Mouse (Mus musculus) bone marrow, adult 2 months (tissue): ENCODE measurements around the gene Upp2. TPM values are rescaled to one million over a fixed set of nuclear protein-coding genes. Genes with fewer than 3 reads are reported as not detected.

Experiments
- H3K27ac ChIP-seq: fragments of 200-500 bp; 2 replicates; pipeline ENCODE4 v1.5.1; 2012; ENCODE audit warnings: low read depth, mild to moderate bottlenecking, control low read depth, inconsistent platforms, low read length; ENCODE audit not compliant: control insufficient read depth, poor library complexity, insufficient read depth
- H3K4me1 ChIP-seq: fragments of 200-500 bp; 2 replicates; pipeline ENCODE4 v1.6.1; 2011; ENCODE audit warnings: low read length; ENCODE audit not compliant: control insufficient read depth, insufficient read depth
- H3K4me3 ChIP-seq: fragments of 200-500 bp; replicated peaks from 2 replicates; pipeline ENCODE3; 2011; ENCODE audit warnings: mild to moderate bottlenecking, low read depth, low read length, control low read depth; ENCODE audit not compliant: control insufficient read depth
- CTCF ChIP-seq: fragments of 200-500 bp; IDR thresholded peaks from 2 replicates; pipeline ENCODE4 v1.5.1; 2011; ENCODE audit warnings: low read length, control low read depth; ENCODE audit not compliant: control insufficient read depth, insufficient read depth
- POLR2A ChIP-seq: fragments of 200-500 bp; IDR thresholded peaks from 2 replicates; pipeline ENCODE4 v1.6.1; 2011; ENCODE audit warnings: low read depth, mild to moderate bottlenecking, control low read depth, low read length, borderline replicate concordance; ENCODE audit not compliant: control insufficient read depth
- WGBS: fragments of 180-500 bp; shearing (Covaris S2); methylation state at CpG from one replicate; pipeline ENCODE4 v1.1.7; 2018; 5-methylcytosine and 5-hydroxymethylcytosine counted together
- polyA plus RNA-seq: library from polyadenylated mRNA; stranded (reverse); fragments of >200 nt; gene quantifications from 2 replicates; pipeline ENCODE4 v1.2.4, GENCODE M21; 2011; ENCODE audit warnings: low replicate concordance; ENCODE audit not compliant: missing spikeins, insufficient read depth, insufficient read length

The Upp2 gene
- polyA plus RNA-seq, 1 experiment = 3.1 TPM

DNA sequence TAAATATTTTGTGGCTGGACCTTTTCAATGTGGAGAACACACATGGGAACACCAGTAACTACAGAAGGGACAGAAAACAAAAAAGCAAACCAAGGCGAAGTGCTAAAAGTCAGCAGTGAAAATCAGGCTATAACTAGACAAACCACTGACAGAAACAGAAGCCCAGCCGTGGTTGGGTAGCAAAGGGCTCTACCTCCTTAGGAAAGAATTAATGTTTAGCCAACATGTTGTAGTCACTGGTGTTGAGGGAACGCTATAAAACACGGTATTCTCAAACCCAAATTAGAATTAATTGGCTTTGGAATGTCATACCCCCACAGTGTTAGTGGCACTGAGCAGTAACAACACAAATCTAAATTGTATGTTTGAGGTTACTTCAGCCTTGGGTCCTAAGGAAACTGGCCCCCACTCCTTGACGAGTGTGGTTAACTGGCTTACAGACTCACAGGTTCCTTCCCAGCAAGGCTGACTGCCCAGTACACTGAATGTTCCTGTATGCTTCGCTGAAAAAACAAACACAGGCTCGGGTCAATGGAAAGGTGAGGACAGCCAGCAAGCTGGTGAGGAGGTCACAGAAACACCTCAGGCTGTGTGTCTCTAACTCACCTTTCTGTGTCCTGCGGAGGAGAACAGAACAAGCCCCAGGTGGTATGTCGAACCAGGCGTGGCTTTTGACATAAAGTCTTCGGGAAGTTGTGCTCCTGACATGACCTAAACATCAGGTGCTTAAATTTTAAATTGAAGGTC lies 180.6 kb downstream of the Upp2 start:
- no peak overlapping the region for H3K4me3 ChIP-seq
- WGBS = 60% methylated on average over 11 of the region's 11 CpGs
- TF ChIP-seq CTCF (no peak), POLR2A (no peak)
- H3K27ac ChIP-seq = no peak overlapping the region
- H3K4me1 ChIP-seq = no peaks in the 10 kb centered on the region

DNA sequence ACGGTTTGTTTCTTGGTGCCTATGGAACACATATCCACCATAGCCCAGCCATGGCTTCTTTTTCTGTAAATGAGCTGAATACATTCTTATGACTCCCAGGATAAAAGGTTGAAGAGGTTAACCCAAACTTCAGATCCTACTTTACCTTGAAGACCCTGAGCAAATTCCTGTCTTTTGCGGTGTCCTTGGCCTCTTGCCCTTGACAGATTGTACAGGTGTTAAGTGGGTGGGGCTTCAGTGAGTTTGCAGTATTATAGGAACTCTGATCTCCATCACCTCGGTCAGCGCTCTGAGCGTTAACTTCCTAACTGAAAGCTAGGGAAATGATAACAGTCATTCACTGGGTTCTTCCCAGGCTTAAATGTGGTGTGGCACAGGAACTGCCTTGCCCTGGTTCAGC lies 181.2 kb downstream of the Upp2 start:
- H3K27ac ChIP-seq = no peak overlapping the region
- H3K4me1 ChIP-seq = no peaks in the 10 kb centered on the region
- H3K4me3 ChIP-seq = no peak overlapping the region
- TF ChIP-seq POLR2A (no peak), CTCF (no peak)
- WGBS = 80% methylated on average over 5 of the region's 5 CpGs

DNA sequence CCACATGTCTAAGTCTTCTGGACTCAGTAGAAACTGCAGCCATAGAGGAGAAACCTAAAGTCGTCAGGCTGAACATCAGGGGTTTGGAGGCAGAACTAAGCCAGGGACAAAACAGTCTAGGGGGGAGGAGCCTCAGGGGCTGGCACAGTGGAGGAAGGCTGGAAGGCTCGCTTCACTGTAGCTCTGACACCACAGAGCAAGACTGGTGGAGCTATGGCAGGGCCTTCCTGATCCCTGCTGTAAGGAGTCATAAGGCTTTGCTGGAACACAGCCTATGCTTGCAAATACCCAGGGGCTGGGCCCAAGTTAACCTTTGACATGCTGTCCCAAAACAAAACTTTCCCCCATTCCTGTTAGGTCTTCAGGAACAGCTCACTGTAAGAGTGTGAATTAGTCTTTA lies 185.8 kb downstream of the Upp2 start:
- TF ChIP-seq CTCF (no peak), POLR2A (no peak)
- no peak overlapping the region for H3K4me3 ChIP-seq
- 62% methylated on average over 2 of the region's 2 CpGs for WGBS
- no peaks in the 10 kb centered on the region for H3K4me1 ChIP-seq
- no peak overlapping the region for H3K27ac ChIP-seq

DNA sequence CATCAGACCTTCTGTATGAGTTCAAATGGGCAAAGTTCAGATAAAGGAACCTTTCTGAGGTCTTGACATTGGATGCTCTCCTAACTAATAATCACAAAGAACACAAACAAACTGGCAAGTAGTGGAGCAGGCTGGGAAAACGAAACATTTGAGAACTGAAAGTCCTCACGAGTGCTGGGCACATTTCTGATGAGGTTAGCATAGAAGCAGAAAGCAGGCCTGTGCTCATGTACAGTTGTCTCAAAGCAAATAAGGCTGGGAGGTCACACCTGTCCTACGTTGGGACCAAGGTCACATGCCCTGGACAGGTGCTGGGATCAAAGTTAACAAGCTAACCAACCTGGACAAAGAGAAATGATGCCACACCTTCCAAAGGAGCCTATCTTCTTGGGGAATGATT lies 187.6 kb downstream of the Upp2 start:
- no peak for TF ChIP-seq POLR2A
- TF ChIP-seq CTCF = no peak
- H3K4me1 ChIP-seq = no peaks in the 10 kb centered on the region
- H3K27ac ChIP-seq = no peak overlapping the region
- H3K4me3 ChIP-seq = no peak overlapping the region
- 67% methylated on average over 3 of the region's 3 CpGs for WGBS

DNA sequence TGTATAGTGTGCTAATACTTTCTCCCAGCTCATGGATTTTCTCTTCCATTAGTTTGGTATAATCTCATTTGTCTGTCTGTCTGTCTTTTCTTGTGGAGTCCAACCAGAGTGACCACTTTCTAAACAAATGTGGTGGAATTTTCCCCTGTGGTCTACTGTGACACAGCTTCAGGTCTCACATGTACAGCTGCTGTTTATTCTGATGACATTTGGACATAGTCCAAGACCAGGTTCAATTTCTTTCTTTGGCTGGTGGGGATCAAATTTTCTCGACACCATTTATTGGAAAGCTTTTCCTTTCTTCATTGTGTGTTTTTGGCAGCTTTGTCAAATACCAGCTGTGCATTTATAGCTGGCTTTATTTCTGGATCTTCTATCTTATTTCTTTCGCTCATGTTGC lies 191.0 kb downstream of the Upp2 start:
- H3K4me1 ChIP-seq = no peaks in the 10 kb centered on the region
- WGBS = 77% methylated on average over 2 of the region's 2 CpGs
- H3K27ac ChIP-seq = no peak overlapping the region
- TF ChIP-seq POLR2A (no peak), CTCF (no peak)
- H3K4me3 ChIP-seq = no peak overlapping the region

DNA sequence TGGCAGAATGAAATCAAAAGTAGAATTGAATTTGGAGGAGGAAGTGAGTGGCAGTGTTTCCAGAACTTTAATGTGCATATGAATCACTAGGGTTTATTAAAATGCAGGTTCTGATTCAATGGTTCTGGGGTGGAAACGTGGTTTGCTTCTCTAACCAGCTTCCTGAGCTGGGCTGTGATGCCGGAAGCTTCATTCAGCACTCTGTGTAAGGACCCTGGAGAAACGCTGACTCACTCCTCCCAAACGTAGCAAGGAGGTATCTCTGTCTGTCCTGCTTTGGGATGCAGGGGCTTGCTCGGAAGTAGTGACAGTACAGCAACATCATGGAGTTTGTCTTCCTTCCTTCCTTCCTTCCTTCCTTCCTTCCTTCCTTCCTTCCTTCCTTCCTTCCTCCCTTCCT lies 192.6 kb downstream of the Upp2 start:
- 29% methylated on average over 5 of the region's 5 CpGs for WGBS
- TF ChIP-seq POLR2A (no peak), CTCF (no peak)

DNA sequence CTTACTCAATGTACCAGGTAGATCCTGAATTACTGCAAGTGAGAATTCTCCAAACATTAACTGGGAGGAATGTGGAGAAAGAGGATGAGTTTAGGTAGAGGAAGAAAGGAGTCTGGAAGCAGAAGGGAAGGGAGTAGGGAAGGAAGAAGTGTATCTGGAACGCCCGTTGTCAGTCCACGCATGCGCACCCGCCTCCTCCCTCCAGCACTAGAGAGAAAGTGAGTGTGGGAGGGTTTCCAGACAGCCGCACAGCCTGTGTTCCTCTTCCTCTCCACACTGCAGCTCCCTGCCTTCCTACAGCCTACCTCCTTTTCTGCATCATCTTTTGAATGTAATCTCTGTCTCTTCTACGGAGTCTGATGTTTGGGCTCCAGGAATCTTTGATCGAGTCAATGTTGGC lies 198.0 kb downstream of the Upp2 start:
- TF ChIP-seq CTCF (no peak), POLR2A (no peak)
- H3K4me3 ChIP-seq = no peak overlapping the region
- no peak overlapping the region for H3K27ac ChIP-seq
- WGBS = 75% methylated on average over 8 of the region's 8 CpGs
- H3K4me1 ChIP-seq = no peaks in the 10 kb centered on the region

More for the DNA sequence above, 192.6 kb downstream of the Upp2 start:
- H3K27ac ChIP-seq = no peak overlapping the region
- no peak overlapping the region for H3K4me3 ChIP-seq
- H3K4me1 ChIP-seq = no peaks in the 10 kb centered on the region

DNA sequence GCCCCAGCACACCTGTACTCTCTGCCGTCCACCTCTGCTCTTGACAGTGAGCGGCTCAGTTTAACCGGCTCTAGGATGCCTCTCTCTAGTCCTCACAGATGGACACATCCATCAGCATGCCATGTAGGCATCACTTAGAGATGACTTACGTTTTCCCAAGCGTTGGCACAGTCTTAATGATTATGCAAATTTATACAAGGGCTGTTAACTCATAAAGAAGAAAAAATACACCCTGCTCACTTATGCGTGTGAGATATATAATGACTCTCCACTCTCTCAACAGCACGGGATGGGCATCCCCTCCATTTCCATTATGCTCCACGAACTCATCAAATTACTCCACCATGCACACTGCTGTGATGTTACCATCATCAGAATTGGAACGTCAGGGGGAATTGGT lies 206.7 kb downstream of the Upp2 start:
- Histone ChIP-seq H3K4me3 (no peak overlapping the region), H3K4me1 (no peaks in the 10 kb centered on the region), H3K27ac (no peak overlapping the region)
- 76% methylated on average over 9 of the region's 9 CpGs for WGBS
- no peak for TF ChIP-seq POLR2A
- no peak for TF ChIP-seq CTCF

DNA sequence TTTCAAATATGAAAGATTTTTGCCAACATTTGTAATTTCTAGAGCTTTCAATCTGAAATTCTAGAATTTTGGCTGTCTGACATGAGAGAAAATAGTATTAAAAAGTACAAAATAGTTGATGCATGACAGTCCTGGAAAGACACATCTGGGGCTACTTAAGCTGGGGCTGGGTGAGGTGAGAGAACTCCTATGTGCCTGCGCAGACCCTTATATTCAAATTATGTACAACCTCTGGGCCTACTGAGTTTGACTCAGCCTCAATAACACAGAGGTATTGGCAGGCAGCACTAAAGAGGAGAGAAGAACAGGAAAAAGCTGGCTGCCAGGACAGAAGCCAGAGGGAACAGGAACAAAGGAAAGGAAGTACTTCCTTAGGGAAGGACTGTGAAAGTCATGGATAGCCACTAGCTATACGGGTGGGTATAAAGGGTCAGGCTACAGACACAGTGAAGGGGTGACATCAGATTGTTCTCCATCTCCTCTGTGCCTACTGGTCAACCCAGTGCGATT lies 211.9 kb downstream of the Upp2 start:
- 67% methylated on average over 3 of the region's 3 CpGs for WGBS
- no peak for TF ChIP-seq CTCF
- TF ChIP-seq POLR2A = no peak
- H3K4me1 ChIP-seq = no peaks in the 10 kb centered on the region; the same call in 1 of the 2 replicates

More for the DNA sequence above, 211.9 kb downstream of the Upp2 start:
- Histone ChIP-seq H3K4me3 (no peak overlapping the region), H3K27ac (no peak overlapping the region)
